Mouse (Mus musculus): ENCODE results near the gene Olfr834.

Gene Olfr834

GRCm38 (mm10) chr9:18987690-18988089, at the start of gene Olfr834:
Gene Olfr834 (plus strand): TSS chr9:18987990.
- DNase-seq (ENCODE audit: low spot score) = no peak

DNA sequence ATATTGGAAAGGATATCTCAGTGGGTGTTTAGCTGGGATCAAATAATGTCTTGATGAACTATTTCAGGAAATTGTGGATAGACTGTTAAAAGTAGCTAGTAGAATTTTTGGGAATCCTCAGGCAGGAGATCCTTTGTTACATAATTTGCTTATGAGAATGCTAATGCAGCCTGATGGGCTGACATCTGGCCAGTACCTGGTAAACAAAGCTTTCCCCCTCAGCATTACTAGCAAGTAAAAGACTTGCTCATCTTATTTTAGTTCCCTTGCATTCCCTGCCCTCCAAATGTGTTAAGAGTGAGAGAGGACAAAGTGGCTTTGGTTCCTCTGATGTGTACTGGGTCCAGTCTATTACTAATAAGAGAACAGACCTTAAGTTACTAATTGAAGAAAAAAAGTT, 25.8 kb upstream of the Olfr834 start:
- no peak for DNase-seq (ENCODE audit: low spot score)

GRCm38 (mm10) chr9:19032435-19032834, 44.6 kb downstream of the Olfr834 start, which contains the start of gene Olfr835:
Gene Olfr835 (plus strand): TSS chr9:19032735.
- DNase-seq (ENCODE audit: low spot score) = no peak

All from c-Kit-positive CD71-positive TER-119-positive erythroid progenitor cells, embryonic 14.5 days (primary cell).